ENCODE assay signal across 15 mouse cellular contexts in genomic region chrX:19765946-19766345, GRCm38 (mm10).
"Had no signal": no experiment of that assay in that cellular context is flagged by ENCODE, and none has a peak within 500 bp of the region (broad histone marks: within the 10 kb centered on the region; RNA-seq: fewer than 3 reads in every experiment).

No protein-coding gene starts in this region.

- H3K27me3 ChIP-seq: neural tube, embryonic 13.5 days; neural tube, embryonic 15.5 days; stomach, embryonic 15.5 days had no signal

- DNase-seq: retina, postnatal 1 day; right cerebral cortex, adult 18-20 months; right cerebral cortex, postnatal 14 days; right cerebral cortex, postnatal 25 days; right cerebral cortex, postnatal 4 days; spleen, adult 18-20 months; thymus, adult 18-20 months; thymus, adult 2 months; thymus, postnatal 14 days; thymus, postnatal 25 days; thymus, postnatal 36 days; thymus, postnatal 4 days had no signal
